Mouse (Mus musculus) kidney, adult 2 months (tissue): ENCODE results near the gene Adgrb2.

Experiments
- CTCF ChIP-seq: fragments of 200-500 bp; conservative IDR thresholded peaks from 2 replicates; pipeline ENCODE4 v1.5.1; 2011; ENCODE audit warnings: low read depth, mild to moderate bottlenecking, control low read depth, low read length, moderate library complexity, mixed read lengths; ENCODE audit not compliant: insufficient read depth, insufficient read length
- POLR2A ChIP-seq: fragments of 200-500 bp; IDR thresholded peaks from one replicate; pipeline ENCODE4 v1.6.1; 2011; ENCODE audit warnings: low read depth, low read length, control low read depth

DNA sequence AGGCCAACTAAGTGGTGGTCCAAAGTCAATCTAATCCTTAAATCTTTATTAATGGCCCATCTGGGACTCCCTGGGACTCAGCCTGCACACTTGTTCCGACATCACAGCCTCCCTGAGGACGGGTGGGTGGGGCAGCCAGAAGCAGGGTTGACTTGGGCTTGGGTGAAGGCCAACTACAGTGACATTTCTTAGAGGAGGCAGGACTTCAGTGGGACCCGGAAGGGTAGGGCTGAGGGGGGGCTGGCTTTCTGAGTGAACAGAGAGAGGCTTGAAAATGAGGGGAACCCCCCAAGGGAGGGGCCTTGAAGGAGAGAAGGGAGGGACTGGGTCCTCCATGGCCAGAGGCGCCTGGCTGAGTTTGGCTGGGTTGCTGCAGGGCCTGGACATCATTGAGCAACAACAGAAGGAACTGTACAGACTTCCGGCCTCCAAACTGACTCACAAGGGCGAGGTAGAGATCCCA is 33.3 kb upstream of the Adgrb2 start:
- no peak for TF ChIP-seq POLR2A
- TF ChIP-seq CTCF = no peak
